Comparison of ENCODE assay signal across 12 mouse cellular contexts in the genomic region with DNA sequence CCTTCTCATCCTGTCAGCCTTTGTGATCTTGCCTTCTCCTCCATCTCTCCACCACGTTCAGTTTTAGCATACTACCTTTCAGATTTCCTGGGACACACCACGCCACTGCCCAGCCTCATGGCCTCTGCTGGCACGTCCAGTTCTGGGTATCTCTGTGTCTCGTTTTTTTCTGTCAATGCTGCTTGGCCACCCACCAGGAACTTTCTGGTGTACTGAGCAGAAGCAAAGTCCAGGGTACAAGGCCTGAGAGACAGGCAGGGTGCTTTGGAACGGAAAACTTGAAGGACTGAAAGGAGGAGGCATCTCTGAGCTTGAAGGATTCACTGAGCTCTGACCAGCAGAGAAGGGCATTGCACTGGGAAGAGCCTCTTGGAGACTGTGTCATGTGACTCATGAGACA.
"Had no signal": no experiment of that assay in that cellular context is flagged by ENCODE, and none has a peak within 500 bp of the region (broad histone marks: within the 10 kb centered on the region; RNA-seq: fewer than 3 reads in every experiment).

No protein-coding gene starts in this region.

- H3K4me3 ChIP-seq: intestine, embryonic 15.5 days; left cerebral cortex, adult 2 months; limb, embryonic 15.5 days; liver, embryonic 12.5 days; midbrain, embryonic 10.5 days; myocyte; neural tube, embryonic 15.5 days had no signal

- H3K27me3 ChIP-seq: intestine, embryonic 15.5 days; limb, embryonic 15.5 days; neural tube, embryonic 15.5 days had no signal

- H3K9ac ChIP-seq: intestine, embryonic 15.5 days; limb, embryonic 15.5 days; liver, embryonic 12.5 days; lung, embryonic 14.5 days; neural tube, embryonic 15.5 days had no signal

- DNase-seq: lung, embryonic 14.5 days; lung, postnatal 10 days; midbrain, embryonic 14.5 days; right cerebral cortex, adult 18-20 months; thymus, postnatal 4 days had no signal

- H3K4me2 ChIP-seq: intestine, embryonic 15.5 days; limb, embryonic 15.5 days; liver, embryonic 12.5 days; lung, embryonic 14.5 days; neural tube, embryonic 15.5 days had no signal

- H3K4me1 ChIP-seq: limb, embryonic 15.5 days had no signal

- H3K27ac ChIP-seq: intestine, embryonic 15.5 days; left cerebral cortex, adult 2 months; limb, embryonic 15.5 days; liver, embryonic 12.5 days; midbrain, embryonic 10.5 days; neural tube, embryonic 15.5 days had no signal

- ATAC-seq: intestine, embryonic 15.5 days; liver, embryonic 12.5 days had no signal

- H3K9me3 ChIP-seq: intestine, embryonic 15.5 days; limb, embryonic 15.5 days; liver, embryonic 12.5 days; midbrain, embryonic 10.5 days; neural tube, embryonic 15.5 days had no signal

- H3K36me3 ChIP-seq: intestine, embryonic 15.5 days; limb, embryonic 15.5 days; liver, embryonic 12.5 days; midbrain, embryonic 10.5 days; neural tube, embryonic 15.5 days had no signal
